Mouse (Mus musculus) megakaryocyte progenitor cell, adult 5-6 weeks (primary cell): ENCODE results near the gene Gng2. TPM values are rescaled to one million over a fixed set of nuclear protein-coding genes. Genes with fewer than 3 reads are reported as not detected.

Experiments used
- ATAC-seq: replicated peaks from 2 replicates; pipeline ENCODE4 v1.8.0; 2016; ENCODE audit warnings: mild to moderate bottlenecking, moderate TSS enrichment, inconsistent platforms; ENCODE audit not compliant: poor library complexity
- total RNA-seq, 2 experiments: library from RNA; stranded (forward) in 1 of 2; stranded (reverse) in 1 of 2; fragments of 157-497, 149-512 nt in 1 of 2; fragments of 200-1000 nt in 1 of 2; gene quantifications; 2 replicates each; pipeline versions ENCODE4 v1.2.3 to v1.2.4; 2015 to 2017

Gng2 gene
- total RNA-seq, 2 experiments from 2014 or later, result 47.7 to 67.0 TPM

GRCm38 (mm10) chr14:19985107-19985911, 7.9 kb upstream of the Gng2 start:
- peak; percentile 89 for ATAC-seq

GRCm38 (mm10) chr14:19976421-19977270, 781 bp downstream of the Gng2 start:
- peak; percentile 77 for ATAC-seq

DNA sequence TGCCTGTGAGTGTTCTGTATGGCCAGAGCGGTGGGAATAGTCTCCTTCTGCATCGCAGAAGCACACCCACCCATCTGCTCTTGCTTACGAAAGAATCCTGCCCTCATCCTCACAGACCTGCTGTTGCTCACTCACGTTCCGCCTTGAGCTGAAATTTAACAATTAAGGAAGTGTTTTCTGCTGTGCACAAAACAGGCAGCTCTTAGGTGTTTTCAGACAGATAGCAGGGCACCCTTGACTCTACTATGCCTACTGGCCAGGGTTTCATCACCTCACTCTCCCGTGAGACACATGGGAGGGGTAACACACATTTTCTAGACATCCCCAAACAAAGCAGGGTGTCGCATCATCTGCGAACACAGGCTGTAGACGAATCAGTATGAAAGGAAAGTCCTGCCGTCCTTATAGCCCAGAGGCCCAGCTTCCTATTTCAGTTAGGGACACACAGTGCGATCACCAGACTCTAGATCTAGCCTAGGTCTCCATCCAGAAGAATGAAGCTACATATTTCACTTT, 2.4 kb downstream of the Gng2 start:
- ATAC-seq, result peak; percentile 47

GRCm38 (mm10) chr14:19974429-19974828, 3.0 kb downstream of the Gng2 start:
- ATAC-seq, result no peak

DNA sequence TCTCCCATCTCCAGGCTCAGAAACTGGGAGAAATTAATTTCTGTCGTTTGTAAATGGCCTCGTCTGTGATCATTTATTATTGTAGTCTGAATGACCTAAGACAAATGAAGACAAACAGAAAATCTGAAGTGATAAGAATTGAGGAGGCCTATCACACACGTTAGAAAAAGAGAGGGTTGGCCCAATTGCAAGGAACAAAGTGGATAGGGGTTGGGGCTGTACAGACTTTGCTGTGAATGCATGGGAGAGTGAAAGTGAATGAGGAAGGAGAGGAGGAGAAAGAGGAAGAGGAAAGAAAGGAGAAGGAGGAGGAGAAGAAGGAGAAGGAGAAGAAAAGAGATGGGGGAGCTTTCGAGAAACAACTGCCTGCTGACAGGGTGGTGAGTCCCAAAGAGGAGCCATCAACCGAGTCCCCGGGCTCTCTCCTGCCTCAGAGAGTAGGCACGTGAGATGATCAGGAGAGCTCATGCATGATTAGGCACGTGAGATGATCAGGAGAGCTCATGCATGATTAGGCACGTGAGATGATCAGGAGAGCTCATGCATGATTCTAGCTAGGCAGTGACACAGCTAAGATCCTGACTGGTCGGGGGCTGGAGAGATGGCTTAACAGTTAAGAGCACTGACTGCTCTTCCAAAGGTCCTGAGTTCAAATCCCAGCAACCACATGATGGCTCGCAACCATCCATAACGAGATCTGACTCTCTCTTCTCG, 5.0 kb downstream of the Gng2 start:
- ATAC-seq, result peak; percentile 8; the same call in 1 of the 2 replicates

- peak; percentile 62 for ATAC-seq
These were observed 6.6 kb downstream of the Gng2 start for GRCm38 (mm10) chr14:19970845-19971244.

GRCm38 (mm10) chr14:19970106-19970785, 7.2 kb downstream of the Gng2 start:
- ATAC-seq, result no peak

DNA sequence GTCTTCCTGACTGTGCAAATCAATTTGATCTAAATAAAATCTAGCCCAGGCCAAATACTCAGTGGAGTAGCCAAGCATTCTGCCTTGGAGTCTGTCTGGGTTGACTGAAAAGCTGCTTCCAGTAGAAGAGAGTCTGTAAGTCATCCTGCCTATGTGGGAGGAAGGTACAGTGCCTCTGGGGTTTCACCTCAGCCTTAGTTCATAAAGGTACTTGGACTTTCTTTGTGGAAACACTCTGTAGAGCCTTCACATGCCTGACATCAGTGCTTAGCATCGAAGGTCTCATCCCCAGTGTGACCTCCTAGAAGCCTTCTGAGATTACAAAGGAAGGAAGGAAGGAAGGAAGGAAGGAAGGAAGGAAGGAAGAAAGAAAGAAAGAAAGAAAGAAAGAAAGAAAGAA, 7.9 kb downstream of the Gng2 start:
- no peak for ATAC-seq

DNA sequence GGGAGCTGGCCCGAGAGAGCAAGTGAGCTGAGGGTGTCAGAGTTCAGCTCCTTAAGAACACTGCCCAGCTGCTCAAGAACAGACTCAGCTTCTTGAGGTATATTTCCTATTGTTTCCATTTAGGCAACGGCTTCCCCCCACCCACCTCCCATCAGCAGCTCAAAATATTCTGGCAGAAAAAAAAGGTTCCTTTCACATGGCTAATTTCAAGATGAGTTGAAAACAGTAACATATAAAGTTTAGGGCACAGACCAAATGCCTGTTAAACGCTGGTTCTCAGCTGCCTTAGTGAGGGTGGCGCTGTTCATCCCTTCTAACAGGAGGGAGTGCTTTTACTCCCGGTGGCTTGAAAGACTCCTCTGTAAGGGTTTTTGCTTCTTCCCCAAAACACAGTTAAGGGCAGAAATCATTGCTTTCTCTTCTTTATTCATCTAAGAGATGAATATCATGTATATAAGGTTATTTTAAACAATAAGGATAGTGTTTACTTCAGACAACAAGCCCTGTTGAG, 8.4 kb downstream of the Gng2 start:
- ATAC-seq, result no peak

- ATAC-seq, result peak; percentile 62
These were observed 9.0 kb downstream of the Gng2 start for GRCm38 (mm10) chr14:19968321-19969010.

DNA sequence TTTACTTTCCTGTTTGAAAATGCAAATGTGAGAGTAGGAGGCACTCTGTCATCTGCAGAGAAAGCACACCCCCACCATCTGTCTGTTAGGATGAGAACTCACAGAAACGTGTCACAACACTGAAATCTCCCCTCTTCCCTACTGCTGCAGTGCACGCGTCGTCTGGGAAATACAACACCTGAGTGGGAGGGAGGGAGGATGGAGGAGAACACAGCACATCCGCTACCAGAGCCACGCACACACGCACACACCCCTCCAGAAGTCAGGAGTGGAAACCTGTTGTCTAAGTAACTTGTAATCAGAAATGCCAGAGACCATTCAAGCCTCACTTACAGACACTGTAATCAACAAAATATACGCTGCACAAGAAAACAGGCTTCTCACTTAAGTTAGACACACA, 9.9 kb downstream of the Gng2 start:
- ATAC-seq, result no peak

DNA sequence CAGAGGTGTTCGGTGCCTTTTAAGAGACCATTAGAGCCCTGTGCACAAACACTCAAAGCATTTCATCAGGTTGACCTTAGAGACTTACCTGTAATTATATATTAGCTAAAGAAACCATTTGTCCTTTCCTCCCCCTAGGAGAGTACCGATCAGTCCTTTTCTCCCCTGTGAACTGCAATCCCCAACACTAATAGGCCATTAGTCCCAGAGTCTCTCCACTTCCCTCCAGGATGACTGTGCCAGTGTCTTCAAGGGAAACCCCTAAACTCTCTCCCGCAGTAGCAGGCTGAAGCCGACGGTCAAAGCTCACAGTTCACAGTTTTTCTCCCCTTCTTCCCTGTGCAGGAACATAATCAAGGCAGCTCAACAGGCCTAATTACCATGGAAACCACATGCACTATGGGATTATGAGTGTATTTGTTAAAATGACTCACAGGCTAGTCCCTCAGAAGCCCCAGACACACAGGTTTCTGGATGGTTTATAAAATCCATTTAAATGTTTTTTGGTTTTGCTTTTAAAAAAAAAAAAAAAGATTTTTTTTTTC, 13.4 kb downstream of the Gng2 start:
- no peak for ATAC-seq

DNA sequence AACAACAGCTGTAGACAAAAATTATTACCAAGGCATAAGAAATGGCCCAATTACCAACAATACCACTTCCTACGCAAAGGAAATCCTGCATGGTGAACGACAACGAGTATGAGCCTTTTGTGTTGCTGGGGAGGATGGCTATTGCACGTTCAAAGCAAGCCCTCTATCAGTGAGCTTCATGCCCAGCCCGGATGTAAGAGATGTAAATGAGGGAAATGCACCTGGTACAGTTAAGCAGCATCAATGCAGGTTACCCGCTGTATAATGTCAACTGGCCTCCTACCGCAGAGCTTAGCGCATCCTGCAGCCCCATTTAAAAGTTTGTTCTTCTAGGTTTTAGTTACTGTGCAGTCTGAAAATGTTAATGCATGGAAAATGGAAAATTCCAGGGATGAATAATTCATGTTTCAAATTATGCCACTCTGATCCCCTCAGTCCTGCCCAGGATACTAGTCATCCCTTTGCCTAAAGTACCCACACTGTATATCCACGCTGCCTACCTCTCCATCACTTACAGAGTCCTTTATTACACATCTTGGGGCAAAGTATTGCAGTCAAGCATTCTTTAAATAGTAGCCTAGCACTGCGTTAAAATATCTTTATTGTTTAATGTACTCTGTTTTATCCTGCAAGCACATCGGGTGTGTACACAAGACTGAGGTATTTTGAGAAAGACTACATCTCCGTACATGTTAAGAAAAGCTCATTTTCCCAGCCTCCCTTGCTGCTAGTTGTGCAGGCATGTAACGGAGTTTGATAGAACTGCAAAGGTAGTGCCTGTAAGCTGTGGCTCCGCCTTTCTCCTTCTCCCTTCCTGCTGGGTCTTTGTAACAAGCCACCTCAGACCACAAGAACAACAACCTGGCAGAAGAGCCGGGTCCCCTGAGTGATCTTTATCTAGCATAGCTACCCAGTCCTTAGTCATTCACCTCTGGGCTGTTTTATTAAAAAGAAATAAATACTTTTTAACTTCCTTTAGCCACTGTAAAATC, 15.2 kb downstream of the Gng2 start:
- peak; percentile 34; the same call in 1 of the 2 replicates for ATAC-seq

- no peak for ATAC-seq
These were observed 17.6 kb downstream of the Gng2 start for GRCm38 (mm10) chr14:19959860-19960259.

- ATAC-seq, result peak; percentile 92
These were observed 22.4 kb downstream of the Gng2 start for GRCm38 (mm10) chr14:19955077-19955476.

GRCm38 (mm10) chr14:19950812-19951211, 26.6 kb downstream of the Gng2 start:
- 0 out of 2 replicates have a peak, but pooled peaks have one; percentile 33 for ATAC-seq

- ATAC-seq, result no peak
These were observed 28.0 kb downstream of the Gng2 start for GRCm38 (mm10) chr14:19949475-19949874.

- ATAC-seq, result no peak
These were observed 31.2 kb downstream of the Gng2 start for GRCm38 (mm10) chr14:19946221-19946620.
